Mouse (Mus musculus): Measurements from ENCODE around the gene Zkscan7. TPM values are rescaled to one million over a fixed set of nuclear protein-coding genes. Genes with fewer than 3 reads are reported as not detected.

The Zkscan7 gene
- total and polyA plus RNA-seq, 2 experiments from 2014 or later, result 1.6 to 5.7 TPM

GRCm38 (mm10) chr9:122856716-122857115, 28.8 kb upstream of the Zkscan7 start:
- Histone ChIP-seq H3K9me3 (ENCODE audit: low read length) (no peaks in the 10 kb centered on the region), H3K9ac (replicated peaks; ENCODE audit: low read length, poor library complexity, severe bottlenecking) (no peak overlapping the region), H3K4me3 (ENCODE audit: low read depth, low read length) (no peak overlapping the region), H3K27ac (ENCODE audit: low read depth, low read length) (no peak overlapping the region), H3K4me2 (ENCODE audit: low read depth, low read length, poor library complexity, severe bottlenecking) (no peak overlapping the region), H3K27me3 (ENCODE audit: insufficient read depth, low read length) (no peaks in the 10 kb centered on the region), H3K36me3 (ENCODE audit: insufficient read depth, low read length) (peaks cover 66% of the 10 kb centered on the region), H3K4me1 (ENCODE audit: insufficient read depth, low read length) (no peaks in the 10 kb centered on the region)
- ATAC-seq (ENCODE audit: low FRiP score) (no peak), DNase-seq (ENCODE audit: low spot score) (no peak)
- TF ChIP-seq CTCF (IDR thresholded peaks at IDR 0.05), result no peak
- WGBS, result 96% methylated on average over 3 of the region's 3 CpGs

- Histone ChIP-seq H3K9ac (replicated peaks; ENCODE audit: low read length, poor library complexity, severe bottlenecking) (no peak overlapping the region), H3K27ac (ENCODE audit: low read depth, low read length) (no peak overlapping the region), H3K4me2 (ENCODE audit: low read depth, low read length, poor library complexity, severe bottlenecking) (no peak overlapping the region), H3K4me1 (ENCODE audit: insufficient read depth, low read length) (peaks cover 12% of the 10 kb centered on the region; the same call in 1 of the 2 replicates), H3K4me3 (ENCODE audit: low read depth, low read length) (no peak overlapping the region), H3K9me3 (ENCODE audit: low read length) (no peaks in the 10 kb centered on the region), H3K27me3 (ENCODE audit: insufficient read depth, low read length) (no peaks in the 10 kb centered on the region), H3K36me3 (ENCODE audit: insufficient read depth, low read length) (peaks cover 42% of the 10 kb centered on the region)
- no peak for DNase-seq (ENCODE audit: low spot score)
- ATAC-seq (ENCODE audit: low FRiP score), result no peak
- no peak for TF ChIP-seq CTCF (IDR thresholded peaks at IDR 0.05)
These were observed 24.7 kb upstream of the Zkscan7 start for GRCm38 (mm10) chr9:122860752-122861151.

GRCm38 (mm10) chr9:122863731-122864130, 21.8 kb upstream of the Zkscan7 start:
- Histone ChIP-seq H3K9ac (replicated peaks; ENCODE audit: low read length, poor library complexity, severe bottlenecking) (no peak overlapping the region), H3K4me3 (ENCODE audit: low read depth, low read length) (no peak overlapping the region), H3K36me3 (ENCODE audit: insufficient read depth, low read length) (peaks cover 20% of the 10 kb centered on the region), H3K4me1 (ENCODE audit: insufficient read depth, low read length) (peaks cover 12% of the 10 kb centered on the region; the same call in 1 of the 2 replicates), H3K9me3 (ENCODE audit: low read length) (0 out of 2 replicates have a peak, but pooled peaks cover 4% of the 10 kb centered on the region), H3K27me3 (ENCODE audit: insufficient read depth, low read length) (no peaks in the 10 kb centered on the region), H3K27ac (ENCODE audit: low read depth, low read length) (no peak overlapping the region), H3K4me2 (ENCODE audit: low read depth, low read length, poor library complexity, severe bottlenecking) (no peak overlapping the region)
- DNase-seq (ENCODE audit: low spot score) (no peak), ATAC-seq (ENCODE audit: low FRiP score) (no peak)
- TF ChIP-seq CTCF (IDR thresholded peaks at IDR 0.05), result no peak
- WGBS, result 93% methylated on average over 2 of the region's 2 CpGs

- Histone ChIP-seq H3K4me2 (ENCODE audit: low read depth, low read length, poor library complexity, severe bottlenecking) (peak overlapping the region; percentile 52), H3K9ac (replicated peaks; ENCODE audit: low read length, poor library complexity, severe bottlenecking) (peak overlapping the region; percentile 78; the same call in 1 of the 2 replicates), H3K27me3 (ENCODE audit: insufficient read depth, low read length) (no peaks in the 10 kb centered on the region), H3K9me3 (ENCODE audit: low read length) (0 out of 2 replicates have a peak, but pooled peaks cover 4% of the 10 kb centered on the region), H3K4me1 (ENCODE audit: insufficient read depth, low read length) (peaks cover 12% of the 10 kb centered on the region; the same call in 1 of the 2 replicates), H3K36me3 (ENCODE audit: insufficient read depth, low read length) (peaks cover 11% of the 10 kb centered on the region; the same call in 1 of the 2 replicates), H3K27ac (ENCODE audit: low read depth, low read length) (no peak overlapping the region), H3K4me3 (ENCODE audit: low read depth, low read length) (peak overlapping the region; percentile 81)
- ATAC-seq (ENCODE audit: low FRiP score) (no peak), DNase-seq (ENCODE audit: low spot score) (no peak)
- no peak for TF ChIP-seq CTCF (IDR thresholded peaks at IDR 0.05)
- 64% methylated on average over 3 of the region's 3 CpGs for WGBS
These were observed 20.6 kb upstream of the Zkscan7 start for GRCm38 (mm10) chr9:122864848-122865247.

- peak; percentile 91 for DNase-seq (ENCODE audit: low spot score)
- peaks cover 12% of the 10 kb centered on the region; the same call in 1 of the 2 replicates for H3K4me1 ChIP-seq (ENCODE audit: insufficient read depth, low read length)
- TF ChIP-seq CTCF (IDR thresholded peaks at IDR 0.05), result no peak
- H3K36me3 ChIP-seq (ENCODE audit: insufficient read depth, low read length), result peaks cover 11% of the 10 kb centered on the region; the same call in 1 of the 2 replicates
- H3K27me3 ChIP-seq (ENCODE audit: insufficient read depth, low read length), result no peaks in the 10 kb centered on the region
- WGBS, result under 1% methylated on average over 34 of the region's 34 CpGs
- peak within 1 kb of the TSS; percentile 78 for H3K9ac ChIP-seq (replicated peaks; ENCODE audit: low read length, poor library complexity, severe bottlenecking)
- peak; percentile 91 for ATAC-seq (ENCODE audit: low FRiP score)
- H3K4me3 ChIP-seq (ENCODE audit: low read depth, low read length), result peak within 1 kb of the TSS; percentile 81
- peak within 1 kb of the TSS; percentile 85 for H3K27ac ChIP-seq (ENCODE audit: low read depth, low read length)
- H3K4me2 ChIP-seq (ENCODE audit: low read depth, low read length, poor library complexity, severe bottlenecking), result peak within 1 kb of the TSS; percentile 52
- H3K9me3 ChIP-seq (ENCODE audit: low read length), result 0 out of 2 replicates have a peak, but pooled peaks cover 9% of the 10 kb centered on the region
These were observed 19.8 kb upstream of the Zkscan7 start, which contains the start of gene Zfp445 for GRCm38 (mm10) chr9:122865697-122866166. Gene Zfp445 (minus strand): TSS chr9:122866006.

- H3K9me3 ChIP-seq (ENCODE audit: low read length), result 0 out of 2 replicates have a peak, but pooled peaks cover 9% of the 10 kb centered on the region
- WGBS, result 86% methylated on average over 4 of the region's 4 CpGs
- H3K27ac ChIP-seq (ENCODE audit: low read depth, low read length), result peak overlapping the region; percentile 85; the same call in 1 of the 2 replicates
- ATAC-seq (ENCODE audit: low FRiP score) (peak; percentile 21; the same call in 1 of the 2 replicates), DNase-seq (ENCODE audit: low spot score) (no peak)
- peaks cover 12% of the 10 kb centered on the region; the same call in 1 of the 2 replicates for H3K4me1 ChIP-seq (ENCODE audit: insufficient read depth, low read length)
- H3K9ac ChIP-seq (replicated peaks; ENCODE audit: low read length, poor library complexity, severe bottlenecking), result 0 out of 2 replicates have a peak overlapping the region, but pooled peaks have one; percentile 78
- no peak for TF ChIP-seq CTCF (IDR thresholded peaks at IDR 0.05)
- no peaks in the 10 kb centered on the region for H3K27me3 ChIP-seq (ENCODE audit: insufficient read depth, low read length)
- H3K4me2 ChIP-seq (ENCODE audit: low read depth, low read length, poor library complexity, severe bottlenecking), result peak overlapping the region; percentile 51
- peak overlapping the region; percentile 81 for H3K4me3 ChIP-seq (ENCODE audit: low read depth, low read length)
- peaks cover 11% of the 10 kb centered on the region; the same call in 1 of the 2 replicates for H3K36me3 ChIP-seq (ENCODE audit: insufficient read depth, low read length)
These were observed 19.3 kb upstream of the Zkscan7 start for GRCm38 (mm10) chr9:122866192-122866591.

All from midbrain, postnatal 0 days (tissue).